Mouse (Mus musculus): ENCODE results near the gene A030003K21Rik. TPM values are rescaled to one million over a fixed set of nuclear protein-coding genes. Genes with fewer than 3 reads are reported as not detected.

The A030003K21Rik gene
- polyA plus RNA-seq, 1 experiment, result not detected

DNA sequence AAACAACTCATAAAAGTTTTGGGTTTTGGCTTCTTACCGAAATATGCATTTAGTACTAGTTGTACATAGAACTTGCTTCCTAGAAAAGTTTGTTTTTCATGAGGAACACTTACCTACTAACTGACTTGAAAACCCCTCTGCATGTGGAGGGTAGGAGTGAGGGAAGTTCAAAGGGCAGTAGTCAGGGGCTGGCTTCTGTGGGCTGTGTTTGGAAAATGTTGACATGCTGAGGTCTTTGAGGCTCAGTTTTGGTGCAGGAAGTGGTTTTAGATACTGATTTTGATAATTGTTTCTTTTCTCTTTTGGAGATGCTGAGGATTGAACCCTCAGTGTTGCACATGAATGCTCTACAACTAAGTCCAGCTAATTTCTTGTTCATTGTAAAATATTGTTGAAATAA lies 42.6 kb downstream of the A030003K21Rik start:
- no peak for TF ChIP-seq CTCF (IDR thresholded peaks at IDR 0.05; ENCODE audit: borderline replicate concordance, extremely low read depth, insufficient read depth, insufficient read length)
- TF ChIP-seq POLR2A (IDR thresholded peaks at IDR 0.05; ENCODE audit: borderline replicate concordance, extremely low read depth, insufficient read depth, insufficient read length, poor library complexity, severe bottlenecking), result no peak
- DNase-seq (ENCODE audit: low read depth), result no peak

DNA sequence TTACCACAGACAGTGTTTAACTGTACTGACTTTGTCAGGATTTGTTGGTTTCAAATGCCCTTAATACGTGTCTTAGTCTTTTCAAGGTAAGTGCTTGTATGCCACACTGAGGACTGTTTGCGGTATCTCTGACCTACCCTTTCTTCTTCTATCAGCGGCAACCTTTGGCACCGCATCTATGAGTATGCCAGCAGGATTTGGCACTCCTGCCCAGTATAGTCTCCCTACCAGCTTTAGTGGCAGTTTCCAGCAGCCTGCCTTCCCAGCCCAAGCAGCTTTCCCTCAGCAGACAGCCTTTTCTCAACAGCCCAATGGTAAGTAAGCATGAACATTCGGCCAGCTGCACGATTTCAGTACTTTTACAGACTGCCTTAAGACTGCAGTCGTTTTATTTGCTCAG lies 49.9 kb downstream of the A030003K21Rik start:
- no peak for TF ChIP-seq POLR2A (IDR thresholded peaks at IDR 0.05; ENCODE audit: borderline replicate concordance, extremely low read depth, insufficient read depth, insufficient read length, poor library complexity, severe bottlenecking)
- no peak for TF ChIP-seq CTCF (IDR thresholded peaks at IDR 0.05; ENCODE audit: borderline replicate concordance, extremely low read depth, insufficient read depth, insufficient read length)
- DNase-seq (ENCODE audit: low read depth), result no peak

Other genes with a start within 250 kb of the A030003K21Rik start
- gene Mff, start 218.5 kb downstream of the A030003K21Rik start, polyA plus RNA-seq (2012; rRNA removed), result 299 and 302 TPM in 2 replicates
- not detected in 2 replicates for gene Tm4sf20, start 174.9 kb downstream of the A030003K21Rik start, polyA plus RNA-seq (2012; rRNA removed)
- gene Gm47791, start 172.1 kb downstream of the A030003K21Rik start, polyA plus RNA-seq (2012; rRNA removed), result not detected in 2 replicates
- gene Agfg1, start 103.9 kb downstream of the A030003K21Rik start, polyA plus RNA-seq (2012; rRNA removed), result 52.6 and 55.4 TPM in 2 replicates
- 2.2 and 3.0 TPM in 2 replicates for gene A030005L19Rik, start 30.1 kb downstream of the A030003K21Rik start, polyA plus RNA-seq (2012; rRNA removed)
- gene A030014E15Rik, start 18.5 kb downstream of the A030003K21Rik start, polyA plus RNA-seq (2012; rRNA removed), result 0.24 TPM in 1 of 2 replicates, not detected in the other
- not detected in 2 replicates for gene Gm6217, start 12.0 kb downstream of the A030003K21Rik start, polyA plus RNA-seq (2012; rRNA removed)
- not detected in 2 replicates for gene Gm7544, start 12.6 kb upstream of the A030003K21Rik start, polyA plus RNA-seq (2012; rRNA removed)
- gene Gm47955, start 16.9 kb upstream of the A030003K21Rik start, polyA plus RNA-seq (2012; rRNA removed), result not detected in 2 replicates
- not detected in 2 replicates for gene Gm47959, start 57.2 kb upstream of the A030003K21Rik start, polyA plus RNA-seq (2012; rRNA removed)
- 1.00 and 1.1 TPM in 2 replicates for gene Slc19a3, start 95.1 kb upstream of the A030003K21Rik start, polyA plus RNA-seq (2012; rRNA removed)
- gene Krtap28-10, start 99.1 kb upstream of the A030003K21Rik start, polyA plus RNA-seq (2012; rRNA removed), result not detected in 2 replicates
- gene Gm47969, start 101.5 kb upstream of the A030003K21Rik start, polyA plus RNA-seq (2012; rRNA removed), result not detected in 2 replicates
- not detected in 2 replicates for gene A030005K14Rik, start 116.0 kb upstream of the A030003K21Rik start, polyA plus RNA-seq (2012; rRNA removed)
- not detected in 2 replicates for gene Krtap28-13, start 117.5 kb upstream of the A030003K21Rik start, polyA plus RNA-seq (2012; rRNA removed)
- gene Ccl20, start 173.4 kb upstream of the A030003K21Rik start, polyA plus RNA-seq (2012; rRNA removed), result 0.11 TPM in 1 of 2 replicates, not detected in the other
- 2.3 and 2.8 TPM in 2 replicates for gene Daw1, start 216.4 kb upstream of the A030003K21Rik start, polyA plus RNA-seq (2012; rRNA removed)

All from brain, embryonic 14.5 days (tissue).